Mouse (Mus musculus) brain, embryonic 14.5 days (tissue): ENCODE data around the gene Zfp870.

ENCODE experiments used
- CTCF ChIP-seq: fragments of 200-500 bp; IDR thresholded peaks from 2 replicates; pipeline ENCODE4 v1.5.1; 2012; ENCODE audit warnings: inconsistent platforms, mild to moderate bottlenecking, moderate library complexity, borderline replicate concordance; ENCODE audit not compliant: insufficient read depth, insufficient read length; ENCODE audit errors: extremely low read depth
- POLR2A ChIP-seq: fragments of 200-500 bp; IDR thresholded peaks from 2 replicates; pipeline ENCODE4 v1.6.1; 2012; ENCODE audit warnings: mild to moderate bottlenecking, inconsistent platforms, borderline replicate concordance; ENCODE audit not compliant: poor library complexity, insufficient read depth, insufficient read length, severe bottlenecking; ENCODE audit errors: extremely low read depth

DNA sequence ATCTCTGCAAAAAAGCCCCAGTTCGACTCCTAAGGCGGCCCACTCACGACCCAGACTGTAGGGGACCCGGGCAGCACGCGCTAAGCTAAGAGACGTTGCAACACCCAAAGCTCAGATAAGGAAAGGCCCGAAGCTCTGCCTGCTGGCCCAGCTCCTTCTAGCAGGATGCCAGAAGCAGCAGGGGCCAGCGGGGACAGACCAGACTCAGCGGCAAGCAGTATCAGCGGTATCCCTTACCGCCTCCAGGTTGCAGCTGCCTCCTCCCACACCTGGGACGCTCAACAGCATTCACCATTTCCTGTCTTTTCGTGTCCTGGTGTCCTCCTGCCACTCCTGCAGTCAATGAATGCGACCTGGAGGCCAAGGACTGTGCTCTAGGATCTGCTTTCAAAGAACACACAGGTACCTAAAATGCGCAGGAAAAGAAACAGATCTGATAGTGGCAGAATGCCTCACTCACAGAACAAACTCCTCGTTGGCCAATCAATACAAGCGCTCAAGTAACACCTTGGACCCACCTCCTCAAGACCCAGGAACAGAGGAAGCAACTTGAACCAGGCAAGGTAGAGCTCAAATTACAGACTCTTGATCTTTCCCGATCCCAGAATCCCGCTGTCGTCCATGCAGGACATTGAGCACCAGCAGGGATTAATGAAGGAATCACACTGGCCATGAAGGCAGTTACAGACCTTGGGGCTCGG lies 13.8 kb downstream of the Zfp870 start:
- TF ChIP-seq POLR2A (no peak), CTCF (no peak)
